Mouse (Mus musculus): ENCODE measurements around the gene Hist1h4d.
"Not testable (repeated sequence)": the region's sequence is repeated elsewhere in the genome, so short reads cannot be mapped to it uniquely, and the experiment has no call there.

Gene Hist1h4d

GRCm38 (mm10) chr13:23581408-23582218, at the start of gene Hist1h4d:
Gene Hist1h4d (plus strand): TSS chr13:23581598.
- peak; percentile 95 to 99 for DNase-seq

DNA sequence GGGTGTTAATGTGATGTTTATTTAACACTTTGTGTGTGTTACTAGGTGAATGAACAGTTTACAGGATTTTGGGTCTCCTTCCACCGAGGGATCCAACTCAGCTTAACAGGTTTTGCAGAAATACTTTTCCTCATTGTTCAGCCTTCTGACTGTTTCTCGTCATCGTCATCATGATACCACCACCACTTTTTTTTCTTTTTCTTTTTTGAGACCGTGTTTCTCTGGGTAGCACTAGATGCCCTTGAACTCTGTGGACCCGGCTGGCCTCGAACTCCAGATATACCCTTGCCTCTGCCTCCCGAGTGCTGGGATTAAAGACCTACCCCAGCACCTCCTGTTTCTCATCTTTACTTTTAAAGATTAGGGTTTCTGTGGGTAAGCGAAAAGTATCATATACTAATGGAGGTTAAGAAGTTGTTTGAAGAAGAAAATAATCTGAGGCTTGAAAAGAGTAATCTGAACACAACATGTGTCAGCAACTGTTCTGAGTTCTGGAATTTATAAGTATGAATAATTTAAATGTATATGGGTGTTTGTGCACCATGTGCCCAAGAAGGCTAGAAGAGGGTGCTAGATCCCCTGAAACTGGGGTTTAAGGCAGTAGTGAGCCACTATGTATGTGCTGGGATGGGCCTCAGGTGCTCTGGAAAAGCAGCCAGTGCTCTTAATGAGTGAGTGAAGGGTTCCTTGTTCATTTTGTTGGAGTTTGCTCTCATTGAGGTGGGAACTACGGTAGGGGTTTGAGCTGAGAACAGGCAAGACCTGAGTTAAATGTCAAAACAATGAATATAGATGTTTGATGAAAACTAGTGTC, 48.9 kb upstream of the Hist1h4d start:
- DNase-seq = no peak

DNA sequence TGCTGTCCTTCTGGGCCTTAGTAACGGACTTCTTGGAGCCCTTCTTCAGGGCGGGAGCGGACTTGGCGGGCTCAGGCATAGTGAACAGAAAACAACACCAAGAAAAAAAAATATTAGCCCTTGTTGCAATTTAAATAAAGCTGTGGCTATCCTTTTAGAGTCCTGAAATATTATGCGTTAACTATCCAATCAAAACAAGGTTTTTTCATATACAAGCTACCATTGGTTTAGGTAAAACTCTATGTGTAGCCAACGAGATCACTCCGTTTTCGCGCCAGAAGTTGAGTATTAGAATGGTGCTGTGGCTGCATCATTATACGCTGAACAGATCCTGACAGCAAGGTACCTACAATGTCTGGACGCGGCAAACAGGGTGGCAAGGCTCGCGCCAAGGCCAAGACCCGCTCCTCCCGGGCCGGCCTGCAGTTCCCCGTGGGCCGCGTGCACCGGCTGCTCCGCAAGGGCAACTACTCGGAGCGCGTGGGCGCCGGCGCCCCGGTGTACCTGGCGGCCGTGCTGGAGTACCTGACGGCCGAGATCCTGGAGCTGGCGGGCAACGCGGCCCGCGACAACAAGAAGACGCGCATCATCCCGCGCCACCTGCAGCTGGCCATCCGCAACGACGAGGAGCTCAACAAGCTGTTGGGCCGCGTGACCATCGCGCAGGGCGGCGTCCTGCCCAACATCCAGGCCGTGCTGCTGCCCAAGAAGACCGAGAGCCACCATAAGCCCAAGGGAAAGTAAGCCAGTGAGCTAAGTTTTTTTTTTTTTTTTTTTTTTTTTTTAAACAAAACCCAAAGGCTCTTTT, 47.6 kb upstream of the Hist1h4d start, which contains the start of gene Hist1h2af:
TSS of gene Hist1h2af (plus strand) at position 347 of the 808 bp plus-strand sequence.
- DNase-seq = peak; percentile 69 to 79

GRCm38 (mm10) chr13:23534368-23535131, 46.8 kb upstream of the Hist1h4d start:
- DNase-seq = peak in 1 of 2 experiments; percentile 19

DNA sequence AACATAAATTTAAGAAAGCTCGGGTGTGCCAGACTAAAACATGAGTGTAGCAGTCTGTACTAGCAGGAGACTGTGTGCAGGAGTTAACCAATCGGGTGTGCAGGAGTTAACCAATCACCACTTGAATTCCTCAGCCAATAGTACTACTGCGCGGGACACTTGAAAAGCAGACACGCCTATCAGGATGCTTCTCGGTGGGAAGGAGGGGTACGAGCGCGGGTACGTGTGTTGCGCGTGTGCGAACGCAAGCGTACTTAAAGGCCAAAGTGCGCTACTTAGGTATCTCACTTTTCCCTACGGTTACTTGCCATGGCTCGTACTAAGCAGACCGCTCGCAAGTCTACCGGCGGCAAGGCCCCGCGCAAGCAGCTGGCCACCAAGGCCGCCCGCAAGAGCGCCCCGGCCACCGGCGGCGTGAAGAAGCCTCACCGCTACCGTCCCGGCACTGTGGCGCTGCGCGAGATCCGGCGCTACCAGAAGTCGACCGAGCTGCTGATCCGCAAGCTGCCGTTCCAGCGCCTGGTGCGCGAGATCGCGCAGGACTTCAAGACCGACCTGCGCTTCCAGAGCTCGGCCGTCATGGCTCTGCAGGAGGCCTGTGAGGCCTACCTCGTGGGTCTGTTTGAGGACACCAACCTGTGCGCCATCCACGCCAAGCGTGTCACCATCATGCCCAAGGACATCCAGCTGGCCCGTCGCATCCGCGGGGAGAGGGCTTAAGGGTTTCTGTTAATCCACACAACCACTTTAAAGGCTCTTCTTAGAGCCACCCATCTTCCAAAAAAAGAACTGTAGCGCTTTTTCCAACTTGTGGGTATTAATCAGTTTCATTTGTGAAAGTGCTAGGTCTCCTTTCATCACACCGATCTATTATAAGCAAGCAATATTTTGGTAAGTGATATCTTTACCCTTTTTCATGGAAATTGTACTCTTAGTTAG, 46.0 kb upstream of the Hist1h4d start, which contains the start of gene Hist1h3g:
TSS of gene Hist1h3g (plus strand) at position 286 of the 939 bp plus-strand sequence.
- peak; percentile 87 to 92 for DNase-seq

- DNase-seq = no peak
Observed at GRCm38 (mm10) chr13:23536076-23536822, 45.1 kb upstream of the Hist1h4d start.

DNA sequence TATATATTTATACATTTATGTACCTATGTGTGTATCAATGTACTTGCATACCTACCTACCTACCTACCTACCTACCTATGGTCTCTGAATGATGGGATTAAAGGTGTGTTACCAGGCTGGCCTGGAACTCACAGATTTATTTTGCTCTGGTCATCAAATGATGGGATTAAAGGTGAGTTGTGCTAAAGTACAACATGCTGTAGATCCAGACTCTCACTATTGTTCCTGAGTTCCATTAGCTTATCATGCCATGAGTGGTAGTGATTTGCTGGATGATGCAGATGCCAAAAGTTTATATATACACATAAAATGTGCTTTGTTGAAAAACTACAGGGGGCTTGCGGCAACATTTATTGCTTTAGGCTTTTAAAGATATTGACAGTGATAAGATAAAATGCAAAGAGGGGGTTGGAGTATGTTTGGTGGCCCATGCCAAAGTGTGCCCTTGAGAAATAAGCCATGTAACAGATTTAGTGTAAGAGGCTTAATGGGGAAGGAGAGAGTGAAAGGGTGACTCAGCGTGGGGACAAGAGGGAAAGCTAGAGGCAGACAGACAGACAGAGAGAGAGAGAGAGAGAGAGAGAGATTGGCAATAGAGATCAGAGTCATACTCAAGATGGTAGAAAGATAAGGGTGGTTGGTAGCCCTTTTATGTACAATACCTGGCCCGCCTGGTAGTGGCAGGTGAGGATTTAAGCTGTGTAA, 44.2 kb upstream of the Hist1h4d start:
- no peak for DNase-seq

GRCm38 (mm10) chr13:23538249-23538648, 43.1 kb upstream of the Hist1h4d start:
- no peak for DNase-seq

DNA sequence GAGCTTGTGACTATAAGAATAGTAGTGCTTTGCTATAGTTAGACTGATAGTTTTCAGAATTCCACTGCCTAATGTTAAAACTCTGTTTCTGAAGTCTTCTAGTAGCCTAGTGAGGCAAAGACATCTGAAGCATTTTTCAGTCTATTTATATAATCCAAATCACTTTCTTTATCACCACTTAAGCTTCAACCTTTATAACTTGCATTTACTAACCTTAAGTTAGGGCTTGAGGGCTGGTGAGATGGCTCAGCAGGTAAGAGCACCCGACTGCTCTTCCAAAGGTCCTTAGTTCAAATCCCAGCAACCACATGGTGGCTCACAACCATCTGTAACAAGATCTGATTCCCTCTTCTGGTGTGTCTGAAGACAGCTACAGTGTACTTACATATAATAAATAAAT, 41.6 kb upstream of the Hist1h4d start:
- DNase-seq = not testable (repeated sequence)

GRCm38 (mm10) chr13:23541497-23541896, 39.9 kb upstream of the Hist1h4d start:
- no peak for DNase-seq

DNA sequence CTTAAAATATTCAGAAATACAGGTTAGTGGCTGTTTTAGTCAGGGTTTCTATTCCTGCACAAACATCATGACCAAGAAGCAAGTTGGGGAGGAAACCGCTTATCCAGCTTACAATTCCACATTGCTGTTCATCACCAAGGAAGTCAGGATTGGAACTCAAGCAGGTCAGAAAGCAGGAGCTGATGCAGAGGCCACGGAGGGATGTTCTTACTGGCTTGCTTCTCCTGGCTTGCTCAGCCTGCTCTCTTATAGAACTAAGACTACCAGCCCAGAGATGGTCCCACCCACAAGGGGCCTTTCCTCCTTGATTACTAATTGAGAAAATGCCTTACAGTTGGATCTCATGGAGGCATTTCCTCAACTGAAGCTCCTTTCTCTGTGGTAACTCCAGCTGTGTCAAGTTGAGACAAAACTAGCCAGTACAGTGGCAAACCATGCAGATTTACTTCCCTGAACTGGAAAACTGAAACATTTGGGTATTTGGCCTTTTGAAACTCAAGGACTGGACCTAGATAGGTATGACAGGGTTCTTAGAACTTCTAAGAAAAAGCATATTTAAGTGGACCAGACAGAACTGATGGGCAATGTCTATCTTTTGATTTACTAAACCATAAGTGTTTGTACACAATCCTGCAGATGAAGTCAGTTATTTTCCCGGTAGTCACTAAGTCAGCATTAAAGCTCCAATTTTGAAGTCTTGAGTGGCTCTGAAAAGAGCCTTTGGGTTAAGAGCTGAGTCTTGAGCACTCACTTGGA, 39.0 kb upstream of the Hist1h4d start:
- not testable (repeated sequence) for DNase-seq

DNA sequence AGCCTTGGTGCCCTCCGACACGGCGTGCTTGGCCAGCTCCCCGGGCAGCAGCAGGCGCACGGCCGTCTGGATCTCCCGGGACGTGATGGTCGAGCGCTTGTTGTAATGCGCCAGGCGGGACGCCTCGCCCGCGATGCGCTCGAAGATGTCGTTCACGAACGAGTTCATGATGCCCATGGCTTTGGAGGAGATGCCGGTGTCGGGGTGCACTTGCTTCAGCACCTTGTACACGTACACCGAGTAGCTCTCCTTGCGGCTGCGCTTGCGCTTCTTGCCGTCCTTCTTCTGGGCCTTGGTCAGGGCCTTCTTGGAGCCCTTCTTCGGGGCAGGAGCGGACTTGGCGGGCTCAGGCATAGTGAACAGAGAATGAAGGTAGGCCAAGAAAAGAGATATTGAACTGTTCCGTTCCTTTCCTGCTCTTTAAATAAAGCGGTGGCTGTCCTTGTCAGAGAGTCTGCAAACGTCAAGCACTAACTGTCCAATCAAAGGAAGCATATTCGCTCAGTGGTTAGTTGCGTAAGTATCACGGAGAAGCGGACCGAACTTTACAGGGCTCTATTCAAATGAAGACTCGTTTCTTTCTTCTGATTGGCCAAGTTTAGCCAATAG, 38.3 kb upstream of the Hist1h4d start, which contains the start of gene Hist1h2bh:
TSS of gene Hist1h2bh (minus strand) at position 394 of the 609 bp plus-strand sequence.
- DNase-seq = peak; percentile 66 to 72

DNA sequence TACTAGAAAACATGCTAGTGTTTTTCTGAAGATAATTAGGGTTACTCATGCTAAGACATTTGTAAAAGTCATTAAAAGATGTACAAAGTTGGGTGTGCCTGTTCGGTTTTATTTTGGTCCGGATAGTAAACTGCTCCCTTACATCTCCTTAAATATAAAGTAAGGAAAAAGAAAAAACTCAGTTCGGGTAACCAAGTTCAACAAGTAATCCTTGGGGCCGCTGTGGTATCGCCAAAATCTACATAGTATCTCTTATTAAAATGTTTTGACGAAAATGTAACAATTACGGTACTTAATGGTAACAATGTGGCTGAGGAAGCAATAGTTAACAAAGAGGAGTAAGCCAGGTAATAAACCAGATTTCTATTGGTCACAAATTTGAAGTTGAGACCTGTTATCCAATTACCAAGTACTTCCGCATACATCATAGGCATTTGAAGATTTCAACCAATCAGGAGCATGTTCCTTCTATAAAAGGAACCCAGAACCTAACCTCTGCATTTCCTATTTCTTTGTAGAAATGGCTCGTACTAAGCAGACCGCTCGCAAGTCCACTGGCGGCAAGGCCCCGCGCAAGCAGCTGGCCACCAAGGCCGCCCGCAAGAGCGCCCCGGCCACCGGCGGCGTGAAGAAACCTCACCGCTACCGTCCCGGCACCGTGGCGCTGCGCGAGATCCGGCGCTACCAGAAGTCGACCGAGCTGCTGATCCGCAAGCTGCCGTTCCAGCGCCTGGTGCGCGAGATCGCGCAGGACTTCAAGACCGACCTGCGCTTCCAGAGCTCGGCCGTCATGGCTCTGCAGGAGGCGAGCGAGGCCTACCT, 37.2 kb upstream of the Hist1h4d start, which contains the start of gene Hist1h3f:
TSS of gene Hist1h3f (plus strand) at position 88 of the 822 bp plus-strand sequence.
- DNase-seq = peak; percentile 78 to 80

DNA sequence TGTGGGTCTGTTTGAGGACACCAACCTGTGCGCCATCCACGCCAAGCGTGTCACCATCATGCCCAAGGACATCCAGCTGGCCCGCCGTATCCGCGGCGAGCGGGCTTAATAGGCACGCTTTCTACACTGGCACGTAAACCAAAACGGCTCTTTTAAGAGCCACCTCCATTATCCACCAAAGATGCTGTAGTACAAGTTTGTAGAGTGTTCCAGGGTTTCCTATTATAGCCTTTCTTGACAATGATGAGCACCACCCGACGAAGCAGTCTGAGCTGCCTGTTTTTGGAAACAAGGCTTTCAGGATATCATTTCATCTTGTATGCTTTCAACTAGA, 36.6 kb upstream of the Hist1h4d start:
- DNase-seq = peak in 1 of 2 experiments; percentile 26

DNA sequence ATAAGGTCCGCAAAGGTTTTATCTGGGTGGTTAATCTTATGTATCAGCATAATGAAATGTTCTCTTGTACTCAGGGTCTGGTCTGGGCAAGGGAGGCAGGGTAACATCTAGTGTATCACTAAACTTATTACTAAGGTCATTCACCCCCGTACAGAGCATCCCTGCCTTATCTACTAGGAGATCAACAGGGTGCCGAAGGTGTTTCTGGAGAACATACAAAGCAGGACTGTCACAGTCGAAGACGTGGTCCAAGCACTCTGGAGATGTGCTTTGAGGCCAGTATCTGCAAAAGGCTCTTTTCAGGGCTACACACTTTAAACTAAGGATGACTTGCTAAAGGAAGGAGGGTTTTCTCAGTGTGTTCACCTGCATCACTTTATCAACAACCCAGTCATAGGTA, 34.7 kb upstream of the Hist1h4d start:
- no peak for DNase-seq

GRCm38 (mm10) chr13:23550761-23551145, 30.6 kb upstream of the Hist1h4d start:
- DNase-seq = no peak

Measured in lung, postnatal 4 days (tissue).